Mouse (Mus musculus): Measurements from ENCODE around the gene Suco.
A peak's percentile ranks its signal among the peaks of the same experiment; 100 is the strongest.

Suco gene

GRCm38 (mm10) chr1:161782725-161783124 is 93.8 kb downstream of the Suco start:
- no peak for DNase-seq

- no peak for DNase-seq
Measured at GRCm38 (mm10) chr1:161781594-161781993, 94.9 kb downstream of the Suco start.

GRCm38 (mm10) chr1:161779057-161779456 is 97.4 kb downstream of the Suco start:
- DNase-seq = no peak

- no peak for DNase-seq
Measured at GRCm38 (mm10) chr1:161775151-161775550, 101.3 kb downstream of the Suco start.

- DNase-seq = no peak
Measured at GRCm38 (mm10) chr1:161771293-161771692, 105.2 kb downstream of the Suco start.

GRCm38 (mm10) chr1:161769329-161769728 is 107.2 kb downstream of the Suco start:
- DNase-seq = no peak

GRCm38 (mm10) chr1:161767101-161767524 is 109.4 kb downstream of the Suco start:
- DNase-seq = no peak

GRCm38 (mm10) chr1:161766656-161767055 is 109.8 kb downstream of the Suco start:
- DNase-seq = peak; percentile 39 to 54

All from kidney, postnatal 4 days (tissue).